21 mouse cellular contexts compared by ENCODE assay signal in genomic region chr7:28068661-28069060, GRCm38 (mm10). TPM values are rescaled to one million over a fixed set of nuclear protein-coding genes. Genes with fewer than 3 reads are reported as not detected.
"Had no signal": no experiment of that assay in that cellular context is flagged by ENCODE, and none has a peak within 500 bp of the region (broad histone marks: within the 10 kb centered on the region; RNA-seq: fewer than 3 reads in every experiment).

No protein-coding gene starts in this region.

- H3K4me1 ChIP-seq: kidney, embryonic 15.5 days; liver, embryonic 12.5 days; liver, embryonic 15.5 days; midbrain, embryonic 12.5 days; midbrain, embryonic 15.5 days; neural tube, embryonic 12.5 days; neural tube, embryonic 15.5 days had no signal

- H3K9me3 ChIP-seq: kidney, embryonic 15.5 days; limb, embryonic 13.5 days; liver, embryonic 12.5 days; liver, embryonic 15.5 days; midbrain, embryonic 12.5 days; midbrain, embryonic 15.5 days; neural tube, embryonic 12.5 days; neural tube, embryonic 15.5 days had no signal

- H3K36me3 ChIP-seq: kidney, embryonic 15.5 days; limb, embryonic 13.5 days; liver, embryonic 12.5 days; liver, embryonic 15.5 days; midbrain, embryonic 12.5 days; midbrain, embryonic 15.5 days; neural tube, embryonic 12.5 days; neural tube, embryonic 15.5 days had no signal

- DNase-seq: kidney, adult 11 months; kidney, adult 8-10 months; kidney, postnatal 10 days; kidney, postnatal 36 days; layer of hippocampus, postnatal 36 days; liver; lung, adult 18-20 months; right cerebral cortex, adult 18-20 months; right cerebral cortex, postnatal 14 days; right cerebral cortex, postnatal 4 days; thymus, postnatal 36 days had no signal

- ATAC-seq: liver, embryonic 12.5 days; midbrain, embryonic 15.5 days had no signal

- H3K27ac ChIP-seq: kidney, embryonic 15.5 days; left cerebral cortex, adult 2 months; limb, embryonic 13.5 days; liver, embryonic 12.5 days; liver, embryonic 15.5 days; macrophage; midbrain, embryonic 12.5 days; midbrain, embryonic 15.5 days; neural tube, embryonic 12.5 days; neural tube, embryonic 15.5 days had no signal

- H3K4me2 ChIP-seq: kidney, embryonic 15.5 days; limb, embryonic 13.5 days; liver, embryonic 12.5 days; liver, embryonic 15.5 days; midbrain, embryonic 12.5 days; midbrain, embryonic 15.5 days; neural tube, embryonic 12.5 days; neural tube, embryonic 15.5 days had no signal

- H3K27me3 ChIP-seq: limb, embryonic 13.5 days; liver, embryonic 12.5 days; liver, embryonic 15.5 days; midbrain, embryonic 15.5 days; neural tube, embryonic 12.5 days; neural tube, embryonic 15.5 days had no signal

- H3K4me3 ChIP-seq: kidney, embryonic 15.5 days; left cerebral cortex, adult 2 months; limb, embryonic 13.5 days; liver, embryonic 12.5 days; liver, embryonic 15.5 days; midbrain, embryonic 12.5 days; midbrain, embryonic 15.5 days; neural tube, embryonic 12.5 days; neural tube, embryonic 15.5 days had no signal

- H3K9ac ChIP-seq: kidney, embryonic 15.5 days; limb, embryonic 13.5 days; liver, embryonic 12.5 days; liver, embryonic 15.5 days; midbrain, embryonic 12.5 days; midbrain, embryonic 15.5 days; neural tube, embryonic 12.5 days; neural tube, embryonic 15.5 days had no signal

RNA-seq across cellular contexts. Expression of gene Fcgbp, which starts 2.4 kb away (rescaled TPM):
- polyA plus RNA-seq: macrophage; neural tube, embryonic 12.5 days had no signal
